ENCODE assay signal across 22 mouse cellular contexts in genomic region chr2:117925412-117925811, GRCm38 (mm10).
DNase-seq lines count a peak whose midpoint lies in the region; ATAC-seq and TF ChIP-seq lines count a peak whose summit lies in the region.
"Had no signal": no experiment of that assay in that cellular context is flagged by ENCODE, and none has a peak within 500 bp of the region (broad histone marks: within the 10 kb centered on the region; RNA-seq: fewer than 3 reads in every experiment).

No protein-coding gene starts in this region.

- H3K9ac ChIP-seq in lung, postnatal 0 days (replicated peaks; ENCODE audit: low read depth): no peak overlapping the region
- H3K9ac ChIP-seq in kidney, embryonic 15.5 days: no peak overlapping the region
- H3K9ac ChIP-seq: embryonic facial prominence, embryonic 12.5 days; heart, embryonic 13.5 days; hindbrain, embryonic 14.5 days had no signal

- peaks cover 3% of the 10 kb centered on the region; the same call in 1 of the 2 replicates for H3K4me1 ChIP-seq in lung, postnatal 0 days (ENCODE audit: insufficient read depth, low read depth, low read length)
- H3K4me1 ChIP-seq in kidney, embryonic 15.5 days: peaks cover 8% of the 10 kb centered on the region; the same call in 1 of the 2 replicates
- H3K4me1 ChIP-seq: embryonic facial prominence, embryonic 12.5 days had no signal

- no peak; the same call in 1 of the 2 replicates for TF ChIP-seq EP300 in lung, postnatal 0 days (IDR thresholded peaks at IDR 0.05)

- no peaks in the 10 kb centered on the region for H3K9me3 ChIP-seq in lung, postnatal 0 days (ENCODE audit: low read length)
- H3K9me3 ChIP-seq in kidney, embryonic 15.5 days (replicated peaks): no peaks in the 10 kb centered on the region
- H3K9me3 ChIP-seq: embryonic facial prominence, embryonic 12.5 days; heart, embryonic 13.5 days; hindbrain, embryonic 10.5 days had no signal

- no peak overlapping the region for H3K27ac ChIP-seq in lung, postnatal 0 days (ENCODE audit: low read length)
- H3K27ac ChIP-seq in kidney, embryonic 15.5 days: no peak overlapping the region
- H3K27ac ChIP-seq: embryonic facial prominence, embryonic 12.5 days; heart, embryonic 13.5 days; hindbrain, embryonic 10.5 days; hindbrain, embryonic 14.5 days had no signal

- no peak overlapping the region for H3K4me3 ChIP-seq in lung, postnatal 0 days (ENCODE audit: low read depth, low read length)
- no peak overlapping the region for H3K4me3 ChIP-seq in kidney, embryonic 15.5 days (replicated peaks)
- H3K4me3 ChIP-seq: embryonic facial prominence, embryonic 12.5 days; heart, embryonic 13.5 days; hindbrain, embryonic 10.5 days had no signal

- H3K27me3 ChIP-seq in lung, postnatal 0 days (replicated peaks; ENCODE audit: insufficient read depth, low read length): no peaks in the 10 kb centered on the region
- H3K27me3 ChIP-seq in kidney, embryonic 15.5 days: no peaks in the 10 kb centered on the region
- H3K27me3 ChIP-seq: embryonic facial prominence, embryonic 12.5 days; heart, embryonic 13.5 days had no signal

- ATAC-seq in lung, postnatal 0 days: no peak
- ATAC-seq in granulocyte monocyte progenitor cell, adult 5-6 weeks (replicated peaks; ENCODE audit: poor library complexity, severe bottlenecking): peak; percentile 100
- ATAC-seq in kidney, embryonic 15.5 days (replicated peaks; ENCODE audit: low FRiP score): no peak
- ATAC-seq: CD4-positive, CD25-positive, alpha-beta regulatory T cell, adult 4 months; forebrain, embryonic 16.5 days; intestine, embryonic 16.5 days had no signal

- H3K4me2 ChIP-seq in lung, postnatal 0 days (replicated peaks; ENCODE audit: low read depth, low read length): no peak overlapping the region
- no peak overlapping the region for H3K4me2 ChIP-seq in kidney, embryonic 15.5 days
- H3K4me2 ChIP-seq: embryonic facial prominence, embryonic 12.5 days; heart, embryonic 13.5 days; hindbrain, embryonic 14.5 days had no signal

- 83% methylated on average over 5 of the region's 5 CpGs for WGBS in lung, postnatal 0 days
- WGBS in kidney, embryonic 15.5 days: 90% methylated on average over 5 of the region's 5 CpGs

- no peak for TF ChIP-seq CTCF in lung, postnatal 0 days (IDR thresholded peaks at IDR 0.05)

- no peaks in the 10 kb centered on the region for H3K36me3 ChIP-seq in lung, postnatal 0 days (ENCODE audit: insufficient read depth, low read length)
- H3K36me3 ChIP-seq in kidney, embryonic 15.5 days: no peaks in the 10 kb centered on the region
- H3K36me3 ChIP-seq: embryonic facial prominence, embryonic 12.5 days; G1E; heart, embryonic 13.5 days; hindbrain, embryonic 10.5 days had no signal

- DNase-seq in lung, postnatal 0 days (ENCODE audit: low spot score): peak; percentile 41
- DNase-seq in lung, postnatal 14 days: no peak
- peak; percentile 64 for DNase-seq in 416B (ENCODE audit: low read depth)
- DNase-seq in monocyte, adult 2 months (ENCODE audit: low read depth in 1 of 2, low spot score in 2 of 2): peak; percentile 18 to 68
- DNase-seq in adrenal gland, adult 8-10 months: no peak
- DNase-seq in heart, adult 11 months: no peak
- DNase-seq: adrenal gland, postnatal 14 days; B cell, adult 2 months; cerebellum, adult 11-12 months; cerebellum, adult 9-10 months; cerebellum, postnatal 36 days; gastrocnemius, postnatal 14 days had no signal

Comparison
In these comparisons a context has a peak if more than half of its experiments do, and no peak if none do; other contexts are left out.
1. DNase-seq: peak in lung, postnatal 0 days (single experiment), 416B (single experiment) and monocyte, adult 2 months (2 of 2); none in lung, postnatal 14 days (single experiment), adrenal gland, adult 8-10 months (single experiment) and heart, adult 11 months (single experiment).